Mouse (Mus musculus) left cerebral cortex, postnatal 25 days (tissue): ENCODE results near the gene Tepsin. TPM values are rescaled to one million over a fixed set of nuclear protein-coding genes. Genes with fewer than 3 reads are reported as not detected.
A peak's percentile ranks its signal among the peaks of the same experiment; 100 is the strongest.

Experiments used
- DNase-seq, 2 experiments: peaks; one replicate each; pipeline ENCODE4 v3.0.0; 2022; ENCODE audit warnings: low spot score in 2 of 2, mixed read lengths in 1 of 2
- intact Hi-C: fragments of 180-260 bp; cut with DNase I; formaldehyde crosslinking; loops from one replicate; pipeline ENCODE4 v1.15.1; 2025
- total RNA-seq, 2 experiments: library from RNA; stranded (reverse); gene quantifications; 2 replicates each; pipeline ENCODE4 v1.2.3; 2021

Tepsin gene
- total RNA-seq, 2 experiments from 2014 or later = 14.4 to 15.5 TPM

GRCm38 (mm10) chr11:120070286-120070930 lies 28.1 kb downstream of the Tepsin start:
- DNase-seq = no peak
- intact Hi-C loops = no loop called here

GRCm38 (mm10) chr11:120069261-120069660 lies 29.3 kb downstream of the Tepsin start:
- intact Hi-C loops = no loop called here
- no peak for DNase-seq

GRCm38 (mm10) chr11:120067834-120068233 lies 30.7 kb downstream of the Tepsin start:
- DNase-seq = no peak
- intact Hi-C loops = no loop called here

- intact Hi-C loops = loop anchor here (1.0 kb wide), 2 partner anchors 35 to 52 kb away; no protein-coding TSS in a partner anchor
Measured at GRCm38 (mm10) chr11:120065291-120065690, 33.2 kb downstream of the Tepsin start.

GRCm38 (mm10) chr11:120064668-120065040 lies 33.9 kb downstream of the Tepsin start:
- no peak for DNase-seq
- intact Hi-C loops = loop anchor here (1.0 kb wide), 2 partner anchors 34 to 51 kb away; no protein-coding TSS in a partner anchor

More at GRCm38 (mm10) chr11:120065291-120065690, 33.2 kb downstream of the Tepsin start:
- DNase-seq = peak in 1 of 2 experiments; percentile 30

GRCm38 (mm10) chr11:120064006-120064667 lies 34.4 kb downstream of the Tepsin start:
- intact Hi-C loops = no loop called here

GRCm38 (mm10) chr11:120063326-120063725 lies 35.2 kb downstream of the Tepsin start:
- intact Hi-C loops = no loop called here
- DNase-seq = no peak

More at GRCm38 (mm10) chr11:120064006-120064667, 34.4 kb downstream of the Tepsin start:
- DNase-seq = no peak

GRCm38 (mm10) chr11:120060634-120061033 lies 37.9 kb downstream of the Tepsin start:
- intact Hi-C loops = no loop called here
- no peak for DNase-seq

- intact Hi-C loops = no loop called here
- no peak for DNase-seq
Measured at GRCm38 (mm10) chr11:120055953-120056732, 42.4 kb downstream of the Tepsin start.

GRCm38 (mm10) chr11:120053846-120054245 lies 44.7 kb downstream of the Tepsin start:
- intact Hi-C loops = no loop called here
- no peak for DNase-seq

GRCm38 (mm10) chr11:120052274-120052673 lies 46.3 kb downstream of the Tepsin start:
- intact Hi-C loops = no loop called here

GRCm38 (mm10) chr11:120051124-120051811 lies 47.3 kb downstream of the Tepsin start:
- intact Hi-C loops = no loop called here
- DNase-seq = peak in 1 of 2 experiments; percentile 26

More at GRCm38 (mm10) chr11:120052274-120052673, 46.3 kb downstream of the Tepsin start:
- DNase-seq = no peak

- intact Hi-C loops = no loop called here
- no peak for DNase-seq
Measured at GRCm38 (mm10) chr11:120049067-120049466, 49.5 kb downstream of the Tepsin start.

GRCm38 (mm10) chr11:120048252-120048556 lies 50.3 kb downstream of the Tepsin start:
- intact Hi-C loops = no loop called here
- DNase-seq = peak in 1 of 2 experiments; percentile 65

- intact Hi-C loops = loop anchor here (2.0 kb wide), 1 partner anchor 35 kb away; no protein-coding TSS in a partner anchor
- DNase-seq = peak in 1 of 2 experiments; percentile 47
Measured at GRCm38 (mm10) chr11:120047531-120048251, 50.8 kb downstream of the Tepsin start.

GRCm38 (mm10) chr11:120046553-120047191 lies 51.9 kb downstream of the Tepsin start, which contains the start of gene Aatk:
Gene Aatk, minus strand, starts transcription at chr11:120047167.
- intact Hi-C loops = loop anchor here (2.0 kb wide), 1 partner anchor 34 kb away; no protein-coding TSS in a partner anchor
- peak in 1 of 2 experiments; percentile 31 for DNase-seq

GRCm38 (mm10) chr11:120045839-120046552 lies 52.5 kb downstream of the Tepsin start:
- DNase-seq = peak in 1 of 2 experiments; percentile 51
- intact Hi-C loops = loop anchor here (2.0 kb wide), 1 partner anchor 33 kb away; no protein-coding TSS in a partner anchor

- intact Hi-C loops = no loop called here
- DNase-seq = no peak
Measured at GRCm38 (mm10) chr11:120045341-120045740, 53.2 kb downstream of the Tepsin start.
